Mouse (Mus musculus): ENCODE measurements around the gene Gimap4. TPM values are rescaled to one million over a fixed set of nuclear protein-coding genes. Genes with fewer than 3 reads are reported as not detected.
"Not testable (repeated sequence)": the region's sequence is repeated elsewhere in the genome, so short reads cannot be mapped to it uniquely, and the experiment has no call there.

Gimap4 gene
- polyA plus RNA-seq, 1 experiment from 2014 or later: 1.4 TPM

DNA sequence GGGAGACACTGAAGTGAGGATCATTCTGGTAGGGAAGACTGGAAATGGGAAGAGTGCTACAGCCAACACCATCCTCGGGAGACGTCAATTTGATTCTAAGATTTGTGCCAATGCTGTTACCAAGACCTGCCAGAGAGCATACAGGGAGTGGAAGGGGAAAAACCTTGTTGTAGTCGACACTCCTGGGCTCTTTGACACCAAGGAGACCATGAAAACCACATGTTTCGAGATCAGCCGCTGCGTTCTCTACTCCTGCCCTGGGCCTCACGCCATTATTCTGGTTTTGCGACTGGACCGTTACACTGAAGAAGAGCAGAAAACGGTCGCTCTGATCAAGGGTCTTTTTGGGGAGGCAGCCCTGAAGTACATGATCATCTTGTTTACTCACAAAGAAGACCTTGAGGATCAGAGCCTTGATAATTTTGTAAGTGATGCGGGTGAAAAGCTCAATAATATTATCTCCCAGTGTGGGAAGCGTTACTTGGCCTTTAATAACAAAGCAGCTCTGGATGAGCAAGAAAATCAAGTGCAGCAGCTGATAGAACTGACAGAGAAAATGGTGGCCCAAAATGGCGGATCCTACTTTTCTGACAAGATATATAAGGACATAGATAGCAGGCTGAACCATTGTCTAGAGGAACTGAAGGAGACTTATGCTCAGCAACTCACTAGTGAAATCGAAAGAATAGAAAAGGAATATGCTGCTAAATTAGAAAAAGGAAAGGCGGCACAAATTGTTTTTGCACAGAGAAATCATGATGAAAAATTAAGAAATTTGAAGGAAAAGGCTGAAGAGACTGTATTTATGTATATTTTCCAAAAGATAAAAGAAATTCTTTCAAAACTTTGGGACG lies 6.6 kb upstream of the Gimap4 start:
- Histone ChIP-seq H3K4me2 (no peak overlapping the region), H3K4me1 (replicated peaks) (0 out of 2 replicates have a peak, but pooled peaks cover 8% of the 10 kb centered on the region), H3K4me3 (no peak overlapping the region), H3K9me3 (no peaks in the 10 kb centered on the region), H3K36me3 (no peaks in the 10 kb centered on the region), H3K27ac (replicated peaks) (no peak overlapping the region), H3K9ac (no peak overlapping the region), H3K27me3 (no peaks in the 10 kb centered on the region)
- 92% methylated on average over 17 of the region's 17 CpGs for WGBS
- ATAC-seq (ENCODE audit: low FRiP score, low read depth): no peak

DNA sequence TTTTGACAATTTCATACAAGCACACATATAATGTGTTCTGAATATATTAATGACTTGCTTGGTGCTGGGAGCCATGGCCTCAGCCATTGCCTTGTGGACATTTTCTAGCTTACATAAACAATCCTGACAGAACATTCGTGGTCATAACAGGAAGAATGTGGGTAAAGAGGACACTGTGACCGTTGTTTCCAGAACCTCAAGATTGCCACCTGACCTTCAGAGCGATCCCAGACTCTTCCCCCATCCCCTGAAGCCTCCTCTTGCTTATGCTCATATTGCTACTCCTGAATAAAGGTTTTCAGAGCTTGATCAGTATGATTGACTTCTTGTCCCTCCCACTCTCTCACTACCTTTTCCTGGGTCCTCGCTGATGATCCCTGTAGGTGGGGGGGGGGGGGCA lies 6.0 kb upstream of the Gimap4 start:
- no peak overlapping the region for H3K27ac ChIP-seq (replicated peaks)
- no peak overlapping the region for H3K4me2 ChIP-seq
- no peak for ATAC-seq (ENCODE audit: low FRiP score, low read depth)
- H3K4me3 ChIP-seq: no peak overlapping the region
- H3K4me1 ChIP-seq (replicated peaks): 0 out of 2 replicates have a peak, but pooled peaks cover 8% of the 10 kb centered on the region
- 78% methylated on average over 4 of the region's 4 CpGs for WGBS
- H3K27me3 ChIP-seq: no peaks in the 10 kb centered on the region
- no peaks in the 10 kb centered on the region for H3K36me3 ChIP-seq
- H3K9me3 ChIP-seq: no peaks in the 10 kb centered on the region
- no peak overlapping the region for H3K9ac ChIP-seq

DNA sequence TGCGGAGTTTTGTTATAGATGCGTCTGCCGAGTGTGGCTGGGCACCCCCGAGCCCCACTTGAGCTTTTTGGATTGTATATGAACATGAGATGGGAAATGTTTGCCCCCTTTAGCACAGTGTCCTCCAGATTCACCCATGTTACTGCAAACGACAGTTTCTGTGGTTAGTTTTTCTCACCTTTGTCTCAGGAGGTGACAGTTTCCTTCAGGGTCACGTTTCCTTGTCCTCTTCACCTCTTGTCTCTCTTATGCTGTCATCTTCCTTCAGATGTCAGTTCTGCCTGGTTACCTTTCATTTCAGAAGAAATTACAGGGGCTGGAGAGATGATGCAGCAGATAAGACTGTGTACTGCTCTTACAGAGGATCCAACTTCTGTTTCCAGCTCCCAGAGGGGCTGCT lies 4.6 kb upstream of the Gimap4 start:
- Histone ChIP-seq H3K9me3 (no peaks in the 10 kb centered on the region), H3K27ac (replicated peaks) (no peak overlapping the region), H3K27me3 (no peaks in the 10 kb centered on the region), H3K36me3 (no peaks in the 10 kb centered on the region), H3K4me2 (no peak overlapping the region), H3K9ac (no peak overlapping the region), H3K4me3 (no peak overlapping the region), H3K4me1 (replicated peaks) (0 out of 2 replicates have a peak, but pooled peaks cover 8% of the 10 kb centered on the region)
- WGBS: 83% methylated on average over 6 of the region's 6 CpGs
- no peak for ATAC-seq (ENCODE audit: low FRiP score, low read depth)

DNA sequence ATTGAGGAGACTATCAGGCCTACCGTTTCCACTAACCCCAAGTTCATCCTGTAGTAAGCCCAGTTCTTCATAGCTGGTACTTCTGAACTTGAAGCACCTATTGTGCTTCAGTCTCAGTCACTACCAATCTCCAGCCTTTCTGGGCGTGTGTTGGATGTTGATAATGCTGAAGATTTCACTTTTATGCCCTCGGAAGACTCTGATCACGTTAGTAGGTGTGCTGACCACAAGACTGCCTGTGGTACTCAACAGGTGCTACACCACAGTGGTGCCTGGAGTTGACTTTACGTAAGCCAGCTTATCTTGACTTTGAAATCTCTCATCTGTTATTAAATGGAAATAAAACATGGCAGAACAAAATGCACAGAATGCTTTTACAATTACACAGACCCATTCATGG lies 3.9 kb upstream of the Gimap4 start:
- no peaks in the 10 kb centered on the region for H3K36me3 ChIP-seq
- H3K9me3 ChIP-seq: no peaks in the 10 kb centered on the region
- no peaks in the 10 kb centered on the region for H3K27me3 ChIP-seq
- H3K4me3 ChIP-seq: no peak overlapping the region
- H3K27ac ChIP-seq (replicated peaks): no peak overlapping the region
- no peak for ATAC-seq (ENCODE audit: low FRiP score, low read depth)
- H3K9ac ChIP-seq: no peak overlapping the region
- no peak overlapping the region for H3K4me2 ChIP-seq
- 0 out of 2 replicates have a peak, but pooled peaks cover 8% of the 10 kb centered on the region for H3K4me1 ChIP-seq (replicated peaks)
- 86% methylated on average over 5 of the region's 5 CpGs for WGBS

DNA sequence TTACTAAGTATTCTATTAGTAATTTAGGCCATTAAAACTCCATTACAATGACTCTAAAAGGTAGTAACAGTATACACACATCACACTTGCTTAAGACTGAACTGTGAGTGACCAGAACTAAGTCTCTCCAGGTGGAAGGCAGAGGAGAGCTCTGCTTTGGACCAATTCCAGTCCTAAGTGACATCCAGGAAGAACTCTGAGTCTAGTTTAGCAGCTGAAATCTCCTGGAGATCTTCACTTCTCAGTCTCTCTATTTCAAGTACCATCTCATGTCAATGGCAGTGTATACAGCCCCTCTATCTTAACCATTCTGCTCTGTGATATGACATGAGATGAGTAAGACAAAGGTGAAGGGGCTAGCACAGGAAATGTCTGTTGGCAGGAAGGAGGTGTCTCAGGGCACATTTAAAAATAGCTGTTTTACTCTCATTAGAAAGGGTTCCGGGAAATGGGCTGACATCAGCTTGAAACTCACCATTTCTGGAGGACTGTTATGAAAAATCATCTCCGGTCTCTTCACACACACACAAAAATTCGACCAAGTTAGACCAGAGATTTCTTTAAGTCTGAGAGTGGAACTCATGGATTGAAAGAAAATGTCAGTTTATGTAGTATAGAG lies 2.8 kb upstream of the Gimap4 start:
- Histone ChIP-seq H3K9me3 (no peaks in the 10 kb centered on the region), H3K4me2 (no peak overlapping the region), H3K27me3 (no peaks in the 10 kb centered on the region), H3K9ac (no peak overlapping the region), H3K4me3 (no peak overlapping the region), H3K27ac (replicated peaks) (no peak overlapping the region), H3K4me1 (replicated peaks) (no peaks in the 10 kb centered on the region), H3K36me3 (no peaks in the 10 kb centered on the region)
- 77% methylated on average over 3 of the region's 3 CpGs for WGBS
- ATAC-seq (ENCODE audit: low FRiP score, low read depth): no peak

DNA sequence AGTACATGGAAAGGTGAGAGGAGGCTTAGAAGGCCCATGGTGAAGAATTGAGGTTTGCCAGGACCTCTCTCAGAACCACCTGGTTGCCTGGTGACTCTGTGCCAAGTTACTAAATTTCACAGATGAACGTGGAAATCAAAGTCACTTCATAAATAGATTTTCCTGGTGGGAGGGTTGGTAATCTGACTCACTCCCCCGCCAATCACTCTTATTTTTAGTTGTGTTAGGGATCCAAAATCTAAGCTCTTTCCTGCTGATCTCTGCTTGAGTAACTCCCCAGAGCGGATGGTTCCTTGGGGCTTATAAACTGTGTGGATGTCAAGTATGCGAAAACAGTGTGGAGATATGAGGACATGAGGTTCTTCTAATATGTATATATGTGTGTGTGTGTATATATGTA lies 2.1 kb upstream of the Gimap4 start:
- H3K36me3 ChIP-seq: no peaks in the 10 kb centered on the region
- 87% methylated on average over 4 of the region's 4 CpGs for WGBS
- no peak overlapping the region for H3K4me3 ChIP-seq
- no peak overlapping the region for H3K27ac ChIP-seq (replicated peaks)
- no peak overlapping the region for H3K9ac ChIP-seq
- H3K9me3 ChIP-seq: no peaks in the 10 kb centered on the region
- H3K27me3 ChIP-seq: no peaks in the 10 kb centered on the region
- H3K4me1 ChIP-seq (replicated peaks): no peaks in the 10 kb centered on the region
- H3K4me2 ChIP-seq: no peak overlapping the region
- ATAC-seq (ENCODE audit: low FRiP score, low read depth): no peak

DNA sequence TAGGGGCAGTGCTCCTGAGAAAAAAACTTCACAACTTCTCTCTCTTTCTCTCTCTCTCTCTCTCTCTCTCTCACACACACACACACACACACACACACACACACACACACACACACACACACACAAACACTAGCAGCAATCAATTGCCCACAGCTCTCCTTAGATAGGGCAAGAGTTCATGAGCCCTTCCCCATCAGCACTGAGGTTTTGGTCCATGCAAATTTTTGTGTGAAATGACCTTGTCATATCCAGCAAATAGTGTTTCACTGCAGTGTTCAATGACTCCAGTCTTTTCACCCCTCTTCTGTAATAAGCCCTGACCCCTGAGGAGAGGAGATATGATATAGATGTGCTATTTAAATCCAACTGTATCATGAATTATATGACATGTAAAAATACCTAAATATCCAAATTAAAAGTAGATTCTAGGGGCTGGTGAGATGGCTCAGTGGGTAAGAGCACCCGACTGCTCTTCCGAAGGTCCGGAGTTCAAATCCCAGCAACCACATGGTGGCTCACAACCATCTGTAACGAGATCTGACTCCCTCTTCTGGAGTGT lies 1.0 kb upstream of the Gimap4 start:
- not testable (repeated sequence) for H3K4me1 ChIP-seq (replicated peaks); ATAC-seq (ENCODE audit: low FRiP score, low read depth); H3K27me3 ChIP-seq; H3K36me3 ChIP-seq; H3K9ac ChIP-seq; H3K27ac ChIP-seq (replicated peaks); H3K9me3 ChIP-seq; H3K4me3 ChIP-seq; H3K4me2 ChIP-seq
- 91% methylated on average over 4 of the region's 4 CpGs for WGBS

DNA sequence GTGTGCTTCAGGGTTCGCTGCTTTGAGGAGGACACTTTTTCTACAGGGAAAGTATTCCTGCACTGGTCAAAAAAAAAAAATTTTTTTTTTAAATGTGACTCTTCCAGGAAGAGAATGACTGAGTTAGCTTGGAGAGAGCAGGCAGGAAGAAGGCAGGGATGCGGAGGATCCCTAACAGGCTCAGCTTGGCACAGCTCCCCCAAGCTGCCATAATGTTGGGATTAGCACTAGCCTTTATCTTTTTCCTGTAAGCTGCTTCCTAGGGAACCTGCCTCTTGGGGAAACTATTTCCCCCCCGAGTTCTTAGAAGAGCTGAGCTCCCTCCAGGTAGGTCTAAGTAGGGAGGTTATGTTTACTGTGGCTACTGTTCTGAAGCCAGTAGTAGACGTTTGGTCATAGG lies 457 bp downstream of the Gimap4 start:
- 70% methylated on average over 4 of the region's 4 CpGs for WGBS

DNA sequence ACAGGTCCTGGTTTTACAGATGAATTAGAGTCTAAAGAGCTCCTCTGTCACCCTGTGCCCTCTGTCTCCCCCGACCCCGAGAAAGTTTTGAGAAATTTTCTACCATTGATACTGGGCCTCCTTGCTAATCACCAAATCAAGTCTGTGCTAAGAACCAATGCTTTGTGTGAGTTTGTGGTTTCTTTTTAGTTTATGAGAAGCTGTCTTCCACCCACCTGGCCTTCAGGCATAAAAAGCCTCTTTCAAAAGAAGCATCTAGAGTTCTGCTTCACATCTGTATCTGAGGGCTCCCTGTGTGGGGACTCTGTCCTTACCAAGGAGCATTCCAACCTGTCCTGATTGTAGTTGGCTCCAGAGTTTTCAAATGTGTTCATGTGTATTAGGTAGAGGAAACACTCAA lies 902 bp downstream of the Gimap4 start:
- no peaks in the 10 kb centered on the region for H3K27me3 ChIP-seq
- H3K36me3 ChIP-seq: no peaks in the 10 kb centered on the region
- H3K9ac ChIP-seq: no peak overlapping the region
- H3K4me1 ChIP-seq (replicated peaks): no peaks in the 10 kb centered on the region
- no peak for ATAC-seq (ENCODE audit: low FRiP score, low read depth)
- H3K4me2 ChIP-seq: no peak overlapping the region
- no peaks in the 10 kb centered on the region for H3K9me3 ChIP-seq
- 91% methylated on average over 2 of the region's 2 CpGs for WGBS
- no peak overlapping the region for H3K4me3 ChIP-seq
- no peak overlapping the region for H3K27ac ChIP-seq (replicated peaks)

More for the DNA sequence above, 457 bp downstream of the Gimap4 start:
- Histone ChIP-seq H3K36me3 (no peaks in the 10 kb centered on the region), H3K4me3 (no peak overlapping the region), H3K9ac (no peak overlapping the region), H3K4me1 (replicated peaks) (no peaks in the 10 kb centered on the region), H3K27ac (replicated peaks) (no peak overlapping the region), H3K27me3 (no peaks in the 10 kb centered on the region), H3K4me2 (no peak overlapping the region), H3K9me3 (no peaks in the 10 kb centered on the region)
- no peak for ATAC-seq (ENCODE audit: low FRiP score, low read depth)

DNA sequence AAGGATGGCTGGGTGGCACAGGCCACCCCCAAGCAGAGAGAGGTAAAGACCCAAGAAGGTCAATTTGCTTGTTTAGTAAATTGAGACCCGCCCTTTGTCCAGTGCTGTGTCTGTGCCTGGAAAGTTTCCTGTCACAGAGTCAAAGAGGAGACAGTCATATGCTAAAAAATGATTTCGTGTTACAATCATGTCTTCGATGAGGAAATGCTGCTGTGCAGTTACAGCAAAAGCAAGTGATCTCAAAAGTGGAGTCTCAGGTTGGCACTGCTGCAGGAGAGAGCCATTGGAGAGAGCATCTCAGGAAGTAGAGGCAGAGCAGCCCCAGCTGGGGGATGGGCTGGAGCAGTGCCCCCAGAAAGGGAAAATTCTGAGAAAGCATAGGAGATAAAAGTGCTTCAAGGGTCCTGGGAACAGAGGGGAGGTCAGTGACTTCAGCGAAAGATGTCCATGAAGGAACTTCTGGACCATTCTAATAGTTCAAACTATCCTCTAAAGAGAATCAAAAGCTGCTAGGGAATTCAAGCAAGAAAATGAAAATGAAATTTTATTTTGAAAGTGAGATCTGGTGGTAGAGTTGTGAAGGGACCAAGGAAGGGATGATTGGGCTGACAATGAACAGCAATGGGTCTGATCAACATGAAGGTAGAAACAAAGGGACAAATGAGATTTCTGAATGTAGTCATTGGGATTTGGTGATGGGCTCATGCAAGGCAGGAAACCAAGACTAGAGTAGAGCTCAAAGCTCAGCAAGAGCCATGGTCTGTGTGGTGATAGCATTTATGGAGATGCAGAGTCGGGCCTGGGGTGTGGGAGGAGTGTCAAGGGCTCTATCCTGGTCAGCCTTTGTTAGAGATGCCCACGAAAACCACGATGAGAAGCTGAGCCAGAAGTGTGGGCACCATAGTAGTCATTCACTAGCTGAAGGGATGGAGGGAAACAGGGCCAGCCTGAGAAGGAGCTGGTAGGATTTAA lies 1.6 kb downstream of the Gimap4 start:
- Histone ChIP-seq H3K27ac (replicated peaks) (no peak overlapping the region), H3K36me3 (no peaks in the 10 kb centered on the region), H3K9me3 (no peaks in the 10 kb centered on the region), H3K4me1 (replicated peaks) (no peaks in the 10 kb centered on the region), H3K27me3 (no peaks in the 10 kb centered on the region), H3K4me3 (no peak overlapping the region), H3K9ac (no peak overlapping the region), H3K4me2 (no peak overlapping the region)
- WGBS: 84% methylated on average over 7 of the region's 7 CpGs
- no peak for ATAC-seq (ENCODE audit: low FRiP score, low read depth)

DNA sequence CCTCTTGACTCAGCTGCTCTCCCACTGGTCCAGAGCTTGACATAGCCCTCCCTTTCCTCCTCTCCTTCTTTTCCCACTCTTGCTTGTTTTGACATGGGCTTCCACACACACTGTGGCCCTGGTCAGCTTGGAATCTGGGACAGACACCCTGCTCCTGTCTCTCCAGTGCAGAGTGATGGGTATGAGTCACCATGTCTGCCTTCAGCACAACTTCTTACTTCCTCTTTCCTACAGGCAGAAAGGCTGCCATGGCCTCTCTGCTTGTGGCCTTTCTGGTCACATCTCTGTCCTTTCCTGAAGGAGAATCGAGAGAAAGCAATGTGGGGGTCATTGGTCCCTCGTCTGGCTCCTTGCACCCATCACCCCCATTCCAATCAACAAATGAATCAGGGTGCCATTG lies 2.7 kb downstream of the Gimap4 start:
- ATAC-seq (ENCODE audit: low FRiP score, low read depth): no peak
- WGBS: 80% methylated on average over 2 of the region's 2 CpGs
- no peak overlapping the region for H3K27ac ChIP-seq (replicated peaks)

More for the DNA sequence above, 2.7 kb downstream of the Gimap4 start:
- H3K4me3 ChIP-seq: no peak overlapping the region
- H3K9me3 ChIP-seq: no peaks in the 10 kb centered on the region
- no peak overlapping the region for H3K9ac ChIP-seq
- no peak overlapping the region for H3K4me2 ChIP-seq
- no peaks in the 10 kb centered on the region for H3K4me1 ChIP-seq (replicated peaks)
- no peaks in the 10 kb centered on the region for H3K36me3 ChIP-seq
- no peaks in the 10 kb centered on the region for H3K27me3 ChIP-seq
